Mouse (Mus musculus) liver, adult 2 months (tissue): ENCODE measurements at regions not wholly inside any gene's neighbourhood (a gene's known extent, or its start where the extent isn't known, plus 50 kb on each side); places are given as distances from the start of the nearest gene placed in this dataset.

Experiments used
- CTCF ChIP-seq: fragments of 200-500 bp; IDR thresholded peaks from 2 replicates; pipeline ENCODE4 v1.5.1; 2011; ENCODE audit warnings: low read depth, low read length, control low read depth
- POLR2A ChIP-seq: fragments of 200-500 bp; IDR thresholded peaks from 2 replicates; pipeline ENCODE4 v1.6.1; 2011; ENCODE audit warnings: low read length, control low read depth; ENCODE audit not compliant: insufficient read depth; ENCODE audit errors: extremely low read depth

DNA sequence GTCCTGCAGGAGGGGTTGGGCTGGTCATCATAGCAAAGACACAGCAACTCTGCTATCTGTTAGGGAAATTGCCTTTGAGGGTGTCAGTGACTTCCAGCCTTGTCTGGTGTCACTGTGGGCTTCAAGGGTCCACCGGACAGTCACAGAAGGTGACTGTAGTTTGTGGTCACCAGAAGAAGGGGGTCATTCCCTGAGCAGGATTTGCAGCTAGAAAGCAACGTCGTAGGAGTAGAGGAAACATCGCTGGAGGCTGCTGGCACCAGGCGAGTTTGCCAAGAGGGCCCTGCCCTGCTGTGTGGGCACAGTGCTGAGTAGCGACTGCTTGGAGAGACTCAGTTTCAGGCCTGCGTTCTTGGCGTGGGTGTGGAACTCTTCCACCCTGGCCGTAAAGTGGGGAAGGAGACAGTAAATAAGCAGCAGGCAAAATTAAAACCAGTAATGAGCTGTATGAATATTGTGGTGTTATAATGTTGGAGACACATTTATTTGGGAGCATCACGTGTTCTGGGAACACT lies 389.8 kb upstream of the Tshz3 start:
- TF ChIP-seq CTCF = no peak
- TF ChIP-seq POLR2A = no peak
